Mouse (Mus musculus) megakaryocyte, embryonic 14.5 days (primary cell): Measurements from ENCODE around the gene Hpse2.

ENCODE experiments used
- FLI1 ChIP-seq: IDR thresholded peaks from 2 replicates; pipeline ENCODE4 v1.6.1; 2012; ENCODE audit warnings: low read length, inconsistent platforms, mixed read lengths
- GATA1 ChIP-seq: IDR thresholded peaks from 3 replicates; pipeline ENCODE4 v1.6.1; 2012; ENCODE audit warnings: mixed read lengths, low read length, inconsistent platforms, borderline replicate concordance

DNA sequence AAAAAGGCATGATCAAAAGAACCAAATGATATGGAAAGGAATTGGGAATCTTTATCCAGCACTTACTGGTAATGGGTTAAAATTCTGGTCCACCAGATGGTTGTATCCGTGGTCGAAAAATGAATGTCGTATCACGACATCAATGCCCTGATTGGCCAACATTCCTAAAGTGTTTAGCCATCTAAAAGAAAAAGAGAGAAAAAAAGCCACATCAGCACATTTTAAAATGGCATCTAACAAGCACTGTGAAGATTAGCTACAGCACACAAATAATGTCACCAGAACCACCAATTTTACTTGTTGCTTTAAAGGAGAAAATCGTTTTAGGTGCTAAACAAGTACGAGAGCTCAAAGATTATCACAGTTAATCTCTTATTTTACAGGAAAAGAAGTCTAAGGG lies 479.6 kb downstream of the Hpse2 start:
- TF ChIP-seq GATA1 (no peak), FLI1 (no peak)
